Mouse (Mus musculus) lung, postnatal 4 days (tissue): ENCODE results near the gene Zfp786.

Experiments
- DNase-seq, 2 experiments: peaks; one replicate each; pipeline ENCODE4 v3.0.0; 2021

Zfp786 gene

DNA sequence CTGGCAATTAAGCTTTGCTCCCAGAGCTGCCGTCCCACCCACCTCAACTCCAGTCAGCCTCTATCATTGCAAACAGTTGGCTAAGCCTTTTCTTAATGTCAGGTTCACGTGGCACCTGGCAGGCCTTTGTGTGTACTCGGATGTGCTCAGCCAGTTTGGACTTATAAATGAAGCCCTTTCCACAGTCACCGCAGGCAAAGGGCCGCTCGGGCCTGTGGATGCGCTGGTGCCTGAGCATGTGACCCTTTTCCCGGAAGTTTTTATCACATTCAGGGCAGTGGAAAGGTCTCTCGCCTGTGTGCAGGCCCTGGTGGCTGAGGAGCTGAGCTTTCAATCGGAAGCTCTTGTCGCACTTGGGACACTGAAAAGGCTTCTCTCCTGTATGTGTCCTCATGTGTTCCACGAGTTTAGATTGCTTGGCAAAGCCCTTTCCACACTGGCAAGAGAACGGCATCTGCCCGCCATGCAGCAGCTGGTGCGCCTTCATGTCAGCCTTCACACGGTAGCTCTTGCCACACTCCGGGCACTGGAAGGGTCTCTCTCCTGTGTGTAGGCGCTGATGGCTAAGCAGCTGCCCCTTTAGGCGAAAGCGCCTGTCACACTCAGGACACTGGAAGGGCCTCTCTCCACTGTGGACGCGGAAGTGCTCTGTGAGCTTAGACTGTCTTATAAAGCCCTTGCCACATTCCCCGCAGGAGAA lies 10.9 kb downstream of the Zfp786 start:
- DNase-seq = no peak

DNA sequence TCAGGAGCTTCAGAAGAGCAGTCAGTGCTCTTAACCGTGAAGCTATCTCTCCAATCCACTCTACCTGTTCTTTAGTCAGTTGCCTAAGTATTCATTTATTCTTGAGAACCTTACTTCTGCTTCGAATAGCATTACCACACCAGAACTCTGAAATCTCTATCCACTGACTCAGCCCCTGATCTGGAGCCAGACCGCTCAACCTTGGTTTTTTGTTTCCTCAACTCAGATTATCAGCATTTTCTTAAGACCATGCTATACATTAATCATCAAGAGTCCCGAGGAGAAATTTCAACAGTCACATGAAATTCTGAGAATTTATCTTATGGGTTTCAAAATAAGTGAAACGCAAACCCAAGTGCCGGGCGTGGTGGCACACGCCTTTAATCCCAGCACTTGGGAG lies 11.9 kb downstream of the Zfp786 start:
- DNase-seq = no peak

DNA sequence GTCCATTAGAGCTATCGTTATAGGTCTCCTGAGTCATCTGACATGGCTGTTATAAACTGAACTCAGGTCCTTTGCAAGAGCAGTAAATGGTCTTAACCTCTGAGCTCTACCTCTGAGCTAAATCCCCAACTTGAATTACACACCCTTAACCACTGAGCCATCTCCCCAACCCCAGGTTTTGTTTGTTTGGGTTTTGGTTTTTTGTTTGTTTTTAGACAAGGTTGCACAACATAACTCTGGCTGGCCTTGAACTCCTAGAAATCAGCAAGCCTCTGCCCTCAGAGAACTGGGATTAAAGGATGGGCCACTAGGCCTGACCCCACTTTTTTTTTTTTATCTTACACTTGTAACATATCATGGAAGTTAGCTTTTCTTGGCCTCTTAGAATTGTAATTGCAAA lies 14.5 kb downstream of the Zfp786 start:
- DNase-seq = no peak

DNA sequence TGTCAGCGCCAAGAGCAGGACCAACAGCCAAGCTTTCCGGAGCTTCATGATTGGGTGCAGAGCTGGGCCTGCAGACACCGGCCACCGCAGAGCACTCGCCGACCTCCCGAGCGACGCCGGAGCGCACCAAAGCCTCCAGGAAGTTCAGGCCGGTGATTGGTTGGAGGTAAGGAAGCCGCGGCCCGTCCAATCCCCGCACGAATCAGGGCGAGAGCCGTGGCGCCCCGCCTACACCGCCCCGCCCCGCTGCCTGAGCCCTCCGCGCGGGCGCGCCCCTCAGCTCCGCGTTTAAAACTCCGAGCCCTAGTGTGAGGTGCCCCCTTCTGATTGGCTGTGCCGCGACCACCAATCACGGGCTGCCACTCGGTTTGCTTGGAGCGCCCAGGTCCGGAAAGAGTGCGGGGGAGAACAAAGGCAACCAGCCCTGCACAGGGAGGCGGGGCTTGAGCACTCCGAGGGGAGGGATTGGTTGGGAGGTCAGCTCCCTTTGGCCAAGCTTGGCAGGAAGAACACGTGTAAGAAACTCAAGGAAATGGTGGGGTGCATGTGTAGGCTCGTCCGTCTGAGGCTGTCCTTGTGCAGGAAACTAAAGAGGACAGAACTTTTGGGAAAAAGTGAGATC lies 17.3 kb downstream of the Zfp786 start, which contains the start of gene Pdia4:
TSS of gene Pdia4 (minus strand) at position 174 of the 622 bp plus-strand sequence.
- peak; percentile 98 to 100 for DNase-seq

DNA sequence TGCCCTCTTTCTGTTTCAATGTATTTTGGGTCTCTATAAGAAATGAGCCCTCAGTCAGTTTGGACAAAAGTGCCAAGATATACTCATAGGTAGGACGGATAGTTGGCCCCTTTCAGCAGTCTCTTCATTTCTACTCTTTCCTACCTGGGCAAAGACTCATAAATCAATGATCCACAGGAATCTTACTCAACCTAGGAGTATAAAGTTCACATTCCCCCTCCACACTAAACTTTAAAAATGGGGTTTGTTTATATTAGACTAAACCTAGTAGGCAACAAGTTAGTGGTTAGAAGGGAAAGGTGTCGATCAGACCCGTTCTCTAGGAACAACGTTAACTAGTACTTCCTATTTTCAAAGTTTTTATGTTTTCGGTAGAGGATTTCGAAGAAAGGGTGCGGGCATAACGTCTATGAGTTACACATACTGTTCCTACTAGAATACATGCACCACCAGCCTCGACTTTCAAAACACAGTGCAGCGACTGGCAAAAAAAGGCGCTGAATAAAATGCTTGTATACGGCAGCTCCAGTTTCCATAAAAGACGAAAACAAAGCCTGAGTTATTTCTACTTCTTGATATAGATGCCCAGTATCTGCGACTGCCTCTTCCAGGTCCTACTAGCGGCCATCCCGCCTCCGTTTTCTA lies 18.3 kb downstream of the Zfp786 start:
- no peak for DNase-seq

DNA sequence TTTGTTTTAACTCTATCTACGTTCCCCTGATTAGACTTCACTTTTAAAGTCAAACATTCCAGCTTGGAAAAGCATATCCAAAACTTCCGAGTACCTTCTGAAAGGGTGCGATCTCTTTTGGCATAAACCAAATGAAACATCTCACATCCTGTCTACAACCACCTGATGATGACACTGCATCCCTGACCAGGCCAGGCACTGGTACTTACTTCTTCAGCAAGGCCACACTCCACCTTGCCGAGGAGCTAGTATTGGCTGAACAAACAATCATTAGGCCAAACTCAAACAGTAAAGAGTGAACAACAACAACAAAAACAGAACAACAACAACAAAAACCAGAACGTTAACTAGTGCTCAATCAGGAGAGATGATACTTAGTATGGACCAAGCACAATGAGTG lies 19.3 kb downstream of the Zfp786 start:
- DNase-seq = no peak

DNA sequence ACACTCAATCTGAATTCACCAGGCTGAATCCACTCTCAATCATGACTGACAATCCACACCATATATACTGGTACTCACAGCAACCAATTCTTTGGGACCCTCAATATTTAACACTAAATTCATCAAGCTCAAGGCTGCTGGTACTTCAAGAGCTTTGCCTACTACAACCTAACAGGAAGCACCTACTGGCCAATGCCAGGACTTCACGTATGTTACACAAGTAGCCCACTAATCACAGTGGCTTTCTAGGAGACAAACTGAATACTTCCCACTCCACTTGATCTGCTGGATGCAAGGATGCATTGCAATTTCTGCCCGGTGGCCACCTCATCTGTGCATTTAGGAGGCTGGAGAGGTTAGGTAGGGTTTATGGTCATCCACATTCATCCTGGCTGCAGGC lies 20.5 kb downstream of the Zfp786 start:
- DNase-seq = no peak

DNA sequence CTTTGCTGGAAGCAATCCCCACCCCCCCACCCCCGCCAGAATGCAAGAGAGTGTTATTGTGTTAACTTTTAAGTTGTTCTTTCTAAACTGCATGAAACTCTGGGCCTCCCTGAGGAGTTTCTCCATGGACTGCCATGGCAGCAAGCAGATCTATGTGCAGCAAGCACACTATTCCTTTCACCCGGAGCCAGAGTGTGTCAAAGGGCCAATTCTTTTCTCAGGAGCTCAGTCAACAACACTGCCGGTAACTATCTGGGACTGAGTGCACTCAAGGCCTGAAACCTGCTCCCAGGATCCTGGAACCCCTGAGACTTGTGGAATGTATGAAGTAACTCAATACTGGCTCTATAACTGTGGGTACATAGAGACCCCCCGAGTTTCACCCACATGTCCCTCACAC lies 21.6 kb downstream of the Zfp786 start:
- no peak for DNase-seq

DNA sequence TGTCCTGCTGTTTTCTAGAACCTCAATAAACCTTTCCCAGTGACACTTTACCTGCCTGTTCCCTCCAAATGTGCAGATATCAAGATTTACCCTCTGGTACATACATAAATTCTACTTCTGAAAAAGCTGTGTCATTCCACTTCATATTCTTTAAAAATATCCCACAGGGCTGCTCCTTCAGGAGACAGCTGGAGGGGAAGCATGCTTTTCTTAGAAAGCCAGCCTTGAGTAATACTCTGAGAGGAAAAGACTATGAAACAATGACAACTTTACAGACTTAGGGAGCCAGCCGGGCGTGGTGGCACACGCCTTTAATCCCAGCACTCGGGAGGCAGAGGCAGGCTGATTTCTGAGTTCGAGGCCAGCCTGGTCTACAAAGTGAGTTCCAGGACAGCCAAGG lies 22.1 kb downstream of the Zfp786 start:
- DNase-seq = no peak

DNA sequence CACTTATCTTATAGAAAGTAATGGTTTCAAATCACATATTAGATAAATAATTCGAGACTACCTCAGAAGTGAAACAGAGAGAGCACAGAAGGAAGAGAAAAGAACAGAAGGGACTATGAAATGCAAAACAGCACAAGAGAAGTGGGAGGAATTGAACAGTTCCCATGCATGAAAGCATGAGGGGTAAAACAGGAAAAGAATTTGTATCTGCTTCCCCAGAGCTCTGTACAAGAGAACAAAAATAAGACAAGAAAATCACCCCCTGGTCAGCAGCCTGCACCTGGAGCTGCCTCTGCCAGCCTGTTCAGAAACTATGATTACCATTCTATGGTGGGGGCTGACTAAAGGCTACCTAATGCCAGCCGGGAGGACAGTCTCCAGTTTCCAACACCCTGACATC lies 23.2 kb downstream of the Zfp786 start:
- no peak for DNase-seq

DNA sequence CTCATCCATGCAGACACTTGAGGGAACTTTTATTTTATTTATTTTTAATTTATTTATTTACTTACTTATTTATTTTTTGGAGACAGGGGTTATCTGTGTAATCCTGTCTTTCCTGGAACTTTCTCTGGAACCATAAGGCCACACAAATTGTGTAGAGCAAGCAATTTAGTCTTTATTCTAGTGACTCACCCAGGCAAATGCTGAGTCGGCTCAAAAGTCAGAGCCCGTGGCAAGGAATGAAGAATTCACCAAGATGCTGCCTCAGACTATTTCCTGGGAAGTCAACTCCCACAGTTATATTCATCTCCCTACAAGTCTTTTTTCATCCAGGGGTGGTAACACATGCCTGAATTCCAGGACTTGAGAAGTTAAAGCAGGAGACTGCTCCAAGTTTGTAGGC lies 25.1 kb downstream of the Zfp786 start:
- DNase-seq = no peak

DNA sequence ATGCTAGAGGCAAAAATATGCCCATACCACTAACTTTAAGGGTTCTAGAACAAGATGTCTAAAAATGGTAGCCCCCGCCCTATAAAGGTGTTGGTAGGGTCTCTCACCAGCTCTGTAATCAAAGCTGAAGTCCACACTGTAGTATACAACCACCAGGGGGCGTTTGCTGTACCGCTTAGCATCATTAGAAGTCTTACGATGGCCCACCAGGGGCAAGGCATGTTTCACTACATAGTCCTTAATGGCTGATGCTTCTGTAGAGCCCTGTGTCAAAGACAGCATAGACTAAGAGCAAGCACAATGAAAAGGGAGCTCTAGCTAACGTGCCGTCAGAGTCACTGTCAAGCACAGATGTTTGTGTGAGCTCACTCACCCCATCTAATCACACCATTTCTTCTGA lies 31.6 kb downstream of the Zfp786 start:
- DNase-seq = peak in 1 of 2 experiments; percentile 71

DNA sequence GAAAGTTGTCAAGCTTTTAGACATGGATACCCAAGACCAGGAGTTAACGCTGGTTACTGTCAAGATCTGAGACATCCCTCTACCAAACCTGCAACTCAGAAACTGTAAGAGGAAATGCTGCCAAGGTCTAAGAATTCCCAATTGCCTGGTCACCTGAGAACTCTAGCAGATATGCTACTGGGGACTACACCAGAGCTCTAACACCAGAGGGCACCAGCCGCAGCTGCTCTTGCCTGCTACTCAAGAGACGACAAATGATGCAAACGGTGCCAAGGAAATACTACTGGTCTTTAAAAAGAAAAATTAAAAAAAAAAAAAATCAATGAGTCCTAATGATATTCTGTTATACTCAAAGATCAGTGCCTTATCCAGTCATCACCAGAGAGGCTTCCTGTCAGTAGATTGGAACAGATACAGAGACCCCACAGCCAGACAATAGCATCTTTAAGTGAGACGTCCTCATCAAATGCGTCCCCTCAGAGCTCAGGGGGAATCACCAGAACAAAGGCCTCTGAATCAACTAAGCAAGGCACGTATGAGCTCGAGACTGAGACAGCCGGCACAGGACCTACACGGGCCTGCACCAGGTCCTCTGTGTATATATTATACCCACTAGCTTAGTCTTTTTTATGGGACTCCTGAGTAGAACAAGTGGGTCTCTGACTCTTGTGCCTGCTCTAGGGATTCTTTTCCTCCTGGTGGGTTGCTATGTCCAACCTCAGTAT lies 36.4 kb downstream of the Zfp786 start:
- peak; percentile 46 to 56 for DNase-seq

DNA sequence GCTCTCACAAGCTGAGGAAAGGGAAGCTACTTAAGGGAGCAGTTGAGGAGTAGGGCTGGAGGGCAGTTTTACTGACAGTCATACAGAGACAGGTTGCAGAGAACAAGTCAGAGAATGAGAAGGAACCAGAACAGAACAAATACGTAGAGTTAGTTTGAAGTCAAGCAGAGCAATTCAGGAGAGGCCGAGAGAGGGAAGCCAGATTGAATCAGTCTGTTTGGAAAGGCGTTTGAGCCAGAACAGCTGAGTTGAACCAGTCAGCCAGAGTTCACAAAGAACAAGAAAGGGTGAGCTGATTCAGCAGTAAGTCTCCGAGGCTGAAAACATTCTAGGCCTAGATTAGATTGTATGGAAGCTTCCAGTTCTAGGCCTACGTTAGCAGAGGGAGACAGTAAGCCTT lies 37.4 kb downstream of the Zfp786 start:
- DNase-seq = no peak

DNA sequence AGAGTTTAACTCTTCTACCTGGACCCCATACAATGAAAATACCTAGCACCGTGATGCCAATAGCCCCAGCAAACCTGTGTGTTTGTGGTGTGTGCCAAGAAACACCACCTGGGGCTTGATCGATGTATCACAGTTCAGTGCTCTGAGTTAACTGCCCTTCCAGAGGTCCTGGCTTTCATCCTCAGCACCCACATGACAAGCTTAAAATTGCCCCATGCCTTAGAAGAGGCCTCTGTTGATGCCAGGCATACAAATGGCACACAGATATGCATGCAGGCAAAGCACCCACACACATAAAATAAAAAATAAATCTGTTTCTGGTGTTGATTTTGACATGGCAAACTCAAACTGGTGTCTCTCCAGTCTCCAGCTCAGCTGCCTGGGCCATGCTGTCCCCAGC lies 38.1 kb downstream of the Zfp786 start:
- DNase-seq = no peak

DNA sequence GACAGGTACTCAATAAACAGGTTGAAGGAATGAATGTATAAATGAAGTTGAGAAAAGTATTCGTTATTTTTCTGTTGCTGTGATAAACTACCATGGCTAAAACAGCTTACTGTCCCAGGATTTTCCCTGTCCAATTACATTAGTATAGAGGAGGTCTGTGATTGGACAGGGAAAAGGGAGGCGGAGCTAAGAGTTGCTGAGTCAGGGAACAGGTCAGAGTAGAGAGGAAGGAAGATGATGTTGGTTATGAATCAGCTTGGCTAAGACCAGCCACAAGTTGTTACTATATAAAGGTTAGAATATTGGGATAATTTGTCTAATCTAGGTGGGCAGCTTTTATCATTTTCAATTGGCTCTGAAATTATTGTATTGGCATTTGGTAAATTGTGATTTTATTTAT lies 39.9 kb downstream of the Zfp786 start:
- DNase-seq = peak in 1 of 2 experiments; percentile 55

DNA sequence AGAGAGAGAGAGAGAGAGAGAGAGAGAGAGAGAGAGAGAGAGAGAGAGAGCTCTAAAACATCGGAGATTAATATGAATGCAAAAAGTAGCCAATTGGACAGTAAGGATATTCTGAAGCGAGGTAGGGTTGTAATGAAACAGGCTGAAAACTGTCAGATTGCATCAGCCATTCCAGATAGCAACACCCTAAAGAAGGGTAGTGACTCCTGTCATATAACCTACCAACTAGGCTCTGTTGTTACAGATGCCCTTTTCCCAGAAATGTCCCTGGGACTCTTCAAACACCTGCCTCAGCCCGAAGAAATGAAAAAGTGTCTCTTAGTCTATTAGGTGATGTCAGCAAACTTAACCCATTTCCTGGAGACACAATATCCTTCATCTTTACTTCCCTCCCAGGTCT lies 41.8 kb downstream of the Zfp786 start:
- DNase-seq = no peak

DNA sequence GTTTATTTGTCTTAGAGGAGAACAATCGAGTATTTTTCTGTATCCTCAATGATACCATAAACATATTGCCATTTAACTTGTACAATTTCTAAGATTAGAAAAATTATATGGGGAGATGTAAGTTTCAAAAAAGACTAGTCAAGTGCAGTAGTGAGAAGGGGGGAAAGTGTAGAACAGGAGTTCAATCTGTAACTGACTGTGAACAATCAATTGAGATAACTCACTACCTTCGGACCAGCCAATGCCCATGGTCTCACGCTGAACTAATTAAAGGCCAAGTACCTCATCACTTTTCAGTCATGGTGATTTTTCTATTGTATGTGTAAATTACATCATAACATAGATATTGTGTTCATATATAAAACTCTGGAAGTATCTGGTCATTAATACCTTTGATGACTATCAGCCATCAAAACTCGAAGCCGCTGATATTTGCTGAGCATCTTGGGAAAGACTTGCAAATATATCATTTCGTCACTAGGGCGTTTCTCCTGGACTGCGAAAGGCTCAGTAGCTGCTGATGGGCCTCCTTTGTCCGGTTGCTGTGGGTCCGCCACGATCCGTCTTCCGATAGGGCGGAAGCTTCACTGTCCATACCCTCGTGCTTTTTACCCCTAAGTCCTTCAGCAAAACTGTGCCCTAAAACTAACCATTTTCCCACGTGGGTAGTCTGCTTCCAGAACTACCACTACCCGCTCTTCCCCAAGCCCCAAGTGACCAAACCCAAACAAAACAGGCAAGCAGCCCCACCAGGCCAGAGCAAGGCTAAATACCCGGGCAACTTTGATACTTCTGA lies 42.5 kb downstream of the Zfp786 start:
- peak; percentile 85 to 89 for DNase-seq

DNA sequence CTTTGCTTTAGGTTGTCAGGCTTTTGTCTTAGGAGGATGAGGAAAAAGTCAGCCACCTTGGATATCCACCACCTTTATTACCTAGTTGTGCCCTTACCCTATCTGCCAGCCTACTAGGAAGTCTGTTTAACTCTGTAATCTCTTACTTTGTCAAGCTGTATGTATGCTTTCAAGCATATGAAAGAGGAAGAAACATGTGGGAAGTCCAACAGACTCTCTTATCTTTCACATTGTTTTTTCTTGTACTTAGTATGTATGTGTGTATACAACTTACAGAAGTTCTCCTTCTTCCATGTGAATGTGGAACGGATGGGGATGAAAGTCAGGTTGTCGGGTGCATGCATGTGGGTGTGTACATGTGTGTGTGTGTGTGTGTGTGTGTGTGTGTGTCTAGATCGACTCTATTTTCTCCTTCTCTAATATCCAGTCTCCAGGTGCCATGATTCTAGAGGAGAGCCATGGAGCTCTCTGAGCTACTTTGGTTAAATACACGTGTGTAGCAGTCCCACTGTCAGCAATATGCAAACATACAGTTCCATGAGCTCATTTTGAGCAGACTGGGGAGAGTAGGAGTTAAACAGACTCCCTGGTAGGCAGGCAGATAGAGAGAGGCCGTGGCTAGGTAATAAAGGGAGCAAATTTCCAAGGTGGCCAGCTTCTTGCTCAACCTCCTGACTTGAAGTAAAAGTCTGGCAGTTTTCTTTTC lies 45.8 kb downstream of the Zfp786 start:
- DNase-seq = no peak

DNA sequence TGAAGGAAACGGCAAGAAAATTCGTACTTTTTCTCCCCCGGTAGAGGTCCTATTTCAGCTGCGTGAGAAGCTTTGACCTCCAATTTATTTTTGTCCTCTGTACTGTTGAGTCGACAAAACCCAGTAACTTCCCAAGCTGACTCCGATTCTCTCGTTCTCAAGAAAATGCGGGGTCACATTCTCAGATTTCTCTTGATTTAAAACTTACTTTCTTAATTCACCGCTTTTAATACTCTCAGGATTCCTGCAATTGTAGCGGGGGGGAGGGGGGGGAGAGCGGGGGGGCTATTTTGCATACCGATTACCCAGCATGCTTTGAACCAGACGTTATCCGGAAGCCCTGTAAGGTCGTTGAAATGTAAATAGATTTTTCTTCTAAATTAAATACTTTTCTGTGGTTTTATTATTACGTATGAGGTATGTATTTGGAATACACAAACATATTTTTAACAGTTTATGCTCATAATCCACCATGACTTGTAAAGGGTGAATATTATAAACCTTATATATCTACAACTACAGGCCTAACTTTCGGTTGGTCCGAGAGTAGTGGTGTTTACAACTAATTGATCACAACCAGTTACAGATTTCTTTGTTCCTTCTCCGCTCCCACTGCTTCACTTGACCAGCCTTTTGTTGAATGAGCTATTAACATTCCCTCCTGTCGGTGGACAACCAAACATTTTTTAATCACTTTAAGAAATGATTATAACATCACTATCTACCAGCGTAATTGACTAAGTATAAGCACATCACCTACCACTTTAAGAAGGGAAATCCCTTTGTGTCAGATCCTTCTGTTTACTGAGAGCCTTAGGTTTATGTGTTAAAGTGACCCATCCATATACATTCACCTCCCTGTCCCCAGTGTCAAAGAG lies 49.3 kb downstream of the Zfp786 start:
- peak in 1 of 2 experiments; percentile 47 for DNase-seq

DNA sequence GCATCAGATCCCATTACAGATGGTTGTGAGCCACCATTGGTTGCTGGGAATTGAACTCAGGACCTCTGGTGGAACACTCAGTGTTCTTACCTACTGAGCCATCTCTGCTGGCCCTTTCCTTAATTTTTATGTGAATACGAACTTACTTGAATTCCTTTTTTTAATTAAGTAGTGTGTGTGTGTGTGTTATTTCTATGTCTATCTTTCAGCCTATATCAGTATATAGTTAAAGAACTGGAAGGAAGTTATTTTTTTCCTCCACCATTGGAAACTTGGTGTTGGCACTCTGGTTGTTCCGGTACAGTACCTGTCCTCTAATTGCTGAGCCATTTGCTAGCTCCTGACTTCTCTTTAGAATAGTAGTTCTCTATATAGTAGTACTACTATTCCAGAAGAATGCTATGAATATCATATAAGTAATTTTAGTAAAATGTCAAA lies 50.1 kb downstream of the Zfp786 start:
- DNase-seq = no peak
